Mouse (Mus musculus): Measurements from ENCODE around the gene Dock11.

DNA sequence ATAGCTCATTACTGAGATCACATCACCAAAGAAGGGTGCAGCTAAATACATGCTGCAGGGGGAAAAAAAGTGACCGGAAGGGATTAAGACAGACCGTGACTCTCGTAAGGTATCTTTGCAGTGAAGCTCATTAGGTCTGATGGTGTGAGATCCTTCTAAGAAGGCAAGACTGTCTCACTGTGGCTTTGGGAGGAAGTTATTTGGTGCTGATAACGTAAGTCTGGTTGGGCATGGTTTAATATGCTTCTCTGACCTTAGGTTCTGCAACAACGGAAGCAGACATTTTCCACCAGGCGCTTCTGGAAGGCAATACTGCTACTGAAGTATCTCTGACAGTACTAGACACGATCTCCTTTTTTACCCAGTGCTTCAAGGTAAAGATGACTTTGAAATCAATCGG is 145.4 kb downstream of the Dock11 start:
- no peak for TF ChIP-seq CTCF (IDR thresholded peaks at IDR 0.05; ENCODE audit: control insufficient read depth, insufficient read depth, low read length)
- TF ChIP-seq POLR2A (IDR thresholded peaks at IDR 0.05; ENCODE audit: borderline replicate concordance, control insufficient read depth, low read depth, low read length), result no peak
